Mouse (Mus musculus) adrenal gland, adult 18-20 months (tissue): Measurements from ENCODE around the gene Dbi. TPM values are rescaled to one million over a fixed set of nuclear protein-coding genes. Genes with fewer than 3 reads are reported as not detected.

Experiments used
- total RNA-seq, 2 experiments: library from RNA; stranded (reverse); gene quantifications; 1 replicate in 1 of 2; 2 replicates in 1 of 2; pipeline ENCODE4 v1.2.3; 2021

The Dbi gene
- total RNA-seq, 2 experiments from 2014 or later, result 1,010 to 2,386 TPM

Other genes with a start within 250 kb of the Dbi start
- 1 to 10 TPM; 6.6 to 8.2 TPM for gene Tmem177, start 207.9 kb downstream of the Dbi start, total RNA-seq
- gene Cfap221, start 123.8 kb downstream of the Dbi start, total RNA-seq, result not detected
- gene Sctr, start 114.2 kb downstream of the Dbi start, total RNA-seq, result 1 to 10 TPM; 7.3 to 9.5 TPM
- 10 to 100 TPM in 1 of 2 experiments, 1 to 10 TPM in 1; 8.3 to 26.7 TPM for gene Tmem37, start 47.0 kb downstream of the Dbi start, total RNA-seq
- gene 3110009E18Rik, start 109 bp upstream of the Dbi start, total RNA-seq, result 10 to 100 TPM in 1 of 2 experiments, 1 to 10 TPM in 1; 8.6 to 10.5 TPM
- 10 to 100 TPM; 21.7 to 27.8 TPM for gene Steap3, start 151.6 kb upstream of the Dbi start, total RNA-seq
- not detected for gene C1ql2, start 219.5 kb upstream of the Dbi start, total RNA-seq